Mouse (Mus musculus) E14TG2a.4 (cell line): ENCODE measurements at regions not wholly inside any gene's neighbourhood (a gene's known extent, or its start where the extent isn't known, plus 50 kb on each side); places are given as distances from the start of the nearest gene placed in this dataset.

Source experiments
- H3K27me3 ChIP-seq: 2 replicates; pipeline ENCODE4 v1.6.1; 2014; ENCODE audit warnings: low read length, control low read depth; ENCODE audit not compliant: insufficient read depth
- H3K36me3 ChIP-seq: 2 replicates; pipeline ENCODE4 v1.6.1; 2014; ENCODE audit warnings: low read length, control low read depth; ENCODE audit not compliant: insufficient read depth
- H3K4me1 ChIP-seq: replicated peaks from 2 replicates; pipeline ENCODE4 v1.6.1; 2014; ENCODE audit warnings: low read depth, low read length, control low read depth
- H3K4me3 ChIP-seq: replicated peaks from 2 replicates; pipeline ENCODE4 v1.5.1; 2014; ENCODE audit warnings: mild to moderate bottlenecking, low read length
- H3K9me3 ChIP-seq: 2 replicates; pipeline ENCODE4 v1.6.1; 2014; ENCODE audit warnings: low read length, control low read depth
- CTCF ChIP-seq: conservative IDR thresholded peaks from 2 replicates; pipeline ENCODE4 v1.5.1; 2014; ENCODE audit warnings: low read length
- NANOG ChIP-seq: IDR thresholded peaks from 2 replicates; pipeline ENCODE4 v1.6.1; 2014; ENCODE audit warnings: borderline replicate concordance, low read length, mixed read lengths
- POU5F1 ChIP-seq: IDR thresholded peaks from 2 replicates; pipeline ENCODE4 v1.6.1; 2014; ENCODE audit warnings: low read length, borderline replicate concordance

GRCm38 (mm10) chr16:30184591-30185265 lies 82.6 kb downstream of the Cpn2 start:
- no peak for TF ChIP-seq NANOG
- no peak for TF ChIP-seq CTCF
- TF ChIP-seq POU5F1 = no peak
- H3K27me3 ChIP-seq = peaks cover 3% of the 10 kb centered on the region; the same call in 1 of the 2 replicates
- H3K36me3 ChIP-seq = no peaks in the 10 kb centered on the region
- H3K4me1 ChIP-seq = peaks cover 70% of the 10 kb centered on the region
- H3K9me3 ChIP-seq = no peaks in the 10 kb centered on the region
- H3K4me3 ChIP-seq = peak overlapping the region; percentile 56

- TF ChIP-seq POU5F1 = no peak
- no peak for TF ChIP-seq CTCF
- TF ChIP-seq NANOG = no peak
- no peaks in the 10 kb centered on the region for H3K36me3 ChIP-seq
- no peak overlapping the region for H3K4me3 ChIP-seq
- no peaks in the 10 kb centered on the region for H3K9me3 ChIP-seq
- H3K27me3 ChIP-seq = no peaks in the 10 kb centered on the region; the same call in 1 of the 2 replicates
- peaks cover 80% of the 10 kb centered on the region for H3K4me1 ChIP-seq
Observed at GRCm38 (mm10) chr16:30185707-30186106, 81.6 kb downstream of the Cpn2 start.

GRCm38 (mm10) chr16:30186201-30186700 lies 81.0 kb downstream of the Cpn2 start:
- Histone ChIP-seq H3K4me1 (peaks cover 82% of the 10 kb centered on the region), H3K4me3 (peak overlapping the region; percentile 53), H3K27me3 (no peaks in the 10 kb centered on the region; the same call in 1 of the 2 replicates), H3K9me3 (no peaks in the 10 kb centered on the region), H3K36me3 (no peaks in the 10 kb centered on the region)
- TF ChIP-seq CTCF = no peak
- no peak for TF ChIP-seq POU5F1
- TF ChIP-seq NANOG = no peak

GRCm38 (mm10) chr16:30186701-30187270 lies 80.5 kb downstream of the Cpn2 start:
- Histone ChIP-seq H3K4me1 (peaks cover 78% of the 10 kb centered on the region), H3K27me3 (no peaks in the 10 kb centered on the region; the same call in 1 of the 2 replicates), H3K4me3 (peak overlapping the region; percentile 53), H3K36me3 (no peaks in the 10 kb centered on the region), H3K9me3 (no peaks in the 10 kb centered on the region)
- TF ChIP-seq CTCF (no peak), NANOG (no peak), POU5F1 (no peak)

- H3K4me3 ChIP-seq = peak overlapping the region; percentile 73
- no peaks in the 10 kb centered on the region for H3K36me3 ChIP-seq
- H3K4me1 ChIP-seq = peaks cover 76% of the 10 kb centered on the region
- TF ChIP-seq NANOG (no peak), POU5F1 (no peak), CTCF (no peak)
- H3K27me3 ChIP-seq = no peaks in the 10 kb centered on the region; the same call in 1 of the 2 replicates
- no peaks in the 10 kb centered on the region for H3K9me3 ChIP-seq
Observed at GRCm38 (mm10) chr16:30187400-30187799, 79.9 kb downstream of the Cpn2 start.

DNA sequence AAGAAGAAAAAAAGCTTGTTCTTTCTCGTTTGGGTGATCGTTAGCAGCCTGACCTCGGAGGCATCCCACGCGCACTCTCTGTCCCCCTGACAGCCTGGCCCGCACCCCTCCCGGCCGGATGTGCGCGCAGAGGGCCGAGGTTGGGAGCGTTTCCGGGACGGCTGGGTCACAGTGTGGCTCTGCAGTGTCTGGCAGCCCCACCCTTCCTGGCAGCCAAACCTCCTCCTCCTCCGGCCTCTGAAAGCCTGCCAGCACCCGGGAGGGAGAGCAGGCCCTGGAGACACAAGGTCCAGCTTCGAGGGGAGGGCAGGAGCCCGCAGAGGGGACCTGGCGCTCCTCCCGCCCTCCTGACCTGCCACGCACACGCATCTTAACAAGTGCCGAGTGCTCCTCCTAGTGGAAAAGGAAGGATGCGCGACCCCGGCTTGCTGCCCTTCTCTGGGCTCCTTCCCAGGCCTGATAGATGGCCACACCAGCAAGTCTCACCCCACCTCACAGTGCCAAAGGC lies 79.3 kb downstream of the Cpn2 start:
- Histone ChIP-seq H3K4me1 (peaks cover 79% of the 10 kb centered on the region), H3K9me3 (no peaks in the 10 kb centered on the region), H3K36me3 (peaks cover 4% of the 10 kb centered on the region; the same call in 1 of the 2 replicates), H3K27me3 (no peaks in the 10 kb centered on the region; the same call in 1 of the 2 replicates), H3K4me3 (peak overlapping the region; percentile 73)
- TF ChIP-seq CTCF (peak; percentile 50), POU5F1 (no peak), NANOG (no peak)

GRCm38 (mm10) chr16:30188769-30189430 lies 78.4 kb downstream of the Cpn2 start:
- peaks cover 85% of the 10 kb centered on the region for H3K4me1 ChIP-seq
- TF ChIP-seq POU5F1 (no peak), NANOG (no peak), CTCF (no peak)
- no peak overlapping the region; the same call in 1 of the 2 replicates for H3K4me3 ChIP-seq
- H3K27me3 ChIP-seq = no peaks in the 10 kb centered on the region
- peaks cover 4% of the 10 kb centered on the region; the same call in 1 of the 2 replicates for H3K36me3 ChIP-seq
- no peaks in the 10 kb centered on the region for H3K9me3 ChIP-seq

GRCm38 (mm10) chr16:30190351-30190750 lies 76.9 kb downstream of the Cpn2 start:
- Histone ChIP-seq H3K4me1 (peaks cover 85% of the 10 kb centered on the region), H3K9me3 (no peaks in the 10 kb centered on the region), H3K27me3 (no peaks in the 10 kb centered on the region), H3K4me3 (no peak overlapping the region), H3K36me3 (peaks cover 4% of the 10 kb centered on the region; the same call in 1 of the 2 replicates)
- TF ChIP-seq CTCF (no peak), POU5F1 (no peak)
